Mouse (Mus musculus): ENCODE measurements at regions not wholly inside any gene's neighbourhood (a gene's known extent, or its start where the extent isn't known, plus 50 kb on each side); places are given as distances from the start of the nearest gene placed in this dataset.

- no peak for ATAC-seq
- Histone ChIP-seq H3K9ac (ENCODE audit: low read depth, low read length) (no peak overlapping the region), H3K9me3 (ENCODE audit: control insufficient read depth, low read length) (no peaks in the 10 kb centered on the region), H3K4me3 (ENCODE audit: low read length) (no peak overlapping the region), H3K27me3 (replicated peaks; ENCODE audit: control insufficient read depth, insufficient read depth, low read length) (no peaks in the 10 kb centered on the region), H3K4me1 (ENCODE audit: control insufficient read depth, insufficient read depth, low read depth, low read length) (no peaks in the 10 kb centered on the region), H3K27ac (ENCODE audit: low read depth, low read length) (no peak overlapping the region), H3K36me3 (ENCODE audit: control insufficient read depth, insufficient read depth, low read length) (no peaks in the 10 kb centered on the region), H3K4me2 (ENCODE audit: low read length) (no peak overlapping the region)
- WGBS, result 80% methylated on average over 2 of the region's 2 CpGs
Observed at GRCm38 (mm10) chr8:113250264-113250663, 385.1 kb upstream of the Mon1b start.

- no peaks in the 10 kb centered on the region for H3K36me3 ChIP-seq (ENCODE audit: control insufficient read depth, insufficient read depth, low read length)
- H3K4me2 ChIP-seq (ENCODE audit: low read length), result no peak overlapping the region
- H3K9me3 ChIP-seq (ENCODE audit: control insufficient read depth, low read length), result no peaks in the 10 kb centered on the region
- no peak overlapping the region for H3K4me3 ChIP-seq (ENCODE audit: low read length)
- H3K27ac ChIP-seq (ENCODE audit: low read depth, low read length), result no peak overlapping the region
- no peaks in the 10 kb centered on the region for H3K27me3 ChIP-seq (replicated peaks; ENCODE audit: control insufficient read depth, insufficient read depth, low read length)
- no peak overlapping the region for H3K9ac ChIP-seq (ENCODE audit: low read depth, low read length)
- ATAC-seq, result no peak
- H3K4me1 ChIP-seq (ENCODE audit: control insufficient read depth, insufficient read depth, low read depth, low read length), result no peaks in the 10 kb centered on the region
- 64% methylated on average over 5 of the region's 5 CpGs for WGBS
Observed at GRCm38 (mm10) chr8:113254076-113254475, 381.3 kb upstream of the Mon1b start.

GRCm38 (mm10) chr8:113259477-113259876, 375.9 kb upstream of the Mon1b start:
- no peaks in the 10 kb centered on the region for H3K4me1 ChIP-seq (ENCODE audit: control insufficient read depth, insufficient read depth, low read depth, low read length)
- H3K4me3 ChIP-seq (ENCODE audit: low read length), result no peak overlapping the region
- WGBS, result 96% methylated on average over 1 of the region's 1 CpGs
- H3K27me3 ChIP-seq (replicated peaks; ENCODE audit: control insufficient read depth, insufficient read depth, low read length), result no peaks in the 10 kb centered on the region
- no peak overlapping the region for H3K4me2 ChIP-seq (ENCODE audit: low read length)
- no peaks in the 10 kb centered on the region for H3K9me3 ChIP-seq (ENCODE audit: control insufficient read depth, low read length)
- H3K36me3 ChIP-seq (ENCODE audit: control insufficient read depth, insufficient read depth, low read length), result no peaks in the 10 kb centered on the region
- no peak overlapping the region for H3K9ac ChIP-seq (ENCODE audit: low read depth, low read length)
- ATAC-seq, result no peak
- no peak overlapping the region for H3K27ac ChIP-seq (ENCODE audit: low read depth, low read length)

- ATAC-seq, result no peak
- Histone ChIP-seq H3K27ac (ENCODE audit: low read depth, low read length) (no peak overlapping the region), H3K27me3 (replicated peaks; ENCODE audit: control insufficient read depth, insufficient read depth, low read length) (no peaks in the 10 kb centered on the region), H3K9ac (ENCODE audit: low read depth, low read length) (no peak overlapping the region), H3K4me3 (ENCODE audit: low read length) (no peak overlapping the region), H3K36me3 (ENCODE audit: control insufficient read depth, insufficient read depth, low read length) (no peaks in the 10 kb centered on the region), H3K9me3 (ENCODE audit: control insufficient read depth, low read length) (no peaks in the 10 kb centered on the region), H3K4me1 (ENCODE audit: control insufficient read depth, insufficient read depth, low read depth, low read length) (no peaks in the 10 kb centered on the region), H3K4me2 (ENCODE audit: low read length) (no peak overlapping the region)
- 78% methylated on average over 3 of the region's 3 CpGs for WGBS
Observed at GRCm38 (mm10) chr8:113263296-113263695, 372.1 kb upstream of the Mon1b start.

GRCm38 (mm10) chr8:113271262-113271661, 364.1 kb upstream of the Mon1b start:
- H3K4me2 ChIP-seq (ENCODE audit: low read length), result no peak overlapping the region
- H3K4me3 ChIP-seq (ENCODE audit: low read length), result no peak overlapping the region
- H3K4me1 ChIP-seq (ENCODE audit: control insufficient read depth, insufficient read depth, low read depth, low read length), result no peaks in the 10 kb centered on the region
- no peak for ATAC-seq
- no peak overlapping the region for H3K27ac ChIP-seq (ENCODE audit: low read depth, low read length)
- no peak overlapping the region for H3K9ac ChIP-seq (ENCODE audit: low read depth, low read length)
- no peaks in the 10 kb centered on the region for H3K27me3 ChIP-seq (replicated peaks; ENCODE audit: control insufficient read depth, insufficient read depth, low read length)
- no peaks in the 10 kb centered on the region for H3K36me3 ChIP-seq (ENCODE audit: control insufficient read depth, insufficient read depth, low read length)
- WGBS, result 90% methylated on average over 4 of the region's 4 CpGs
- no peaks in the 10 kb centered on the region for H3K9me3 ChIP-seq (ENCODE audit: control insufficient read depth, low read length)

- no peaks in the 10 kb centered on the region for H3K4me1 ChIP-seq (ENCODE audit: control insufficient read depth, insufficient read depth, low read depth, low read length)
- H3K4me3 ChIP-seq (ENCODE audit: low read length), result no peak overlapping the region
- H3K9me3 ChIP-seq (ENCODE audit: control insufficient read depth, low read length), result no peaks in the 10 kb centered on the region
- H3K27me3 ChIP-seq (replicated peaks; ENCODE audit: control insufficient read depth, insufficient read depth, low read length), result no peaks in the 10 kb centered on the region
- H3K36me3 ChIP-seq (ENCODE audit: control insufficient read depth, insufficient read depth, low read length), result no peaks in the 10 kb centered on the region
- H3K4me2 ChIP-seq (ENCODE audit: low read length), result no peak overlapping the region
- H3K9ac ChIP-seq (ENCODE audit: low read depth, low read length), result no peak overlapping the region
- WGBS, result 66% methylated on average over 4 of the region's 4 CpGs
- no peak for ATAC-seq
- H3K27ac ChIP-seq (ENCODE audit: low read depth, low read length), result no peak overlapping the region
Observed at GRCm38 (mm10) chr8:113300273-113300843, 335.0 kb upstream of the Mon1b start.

- H3K9me3 ChIP-seq (ENCODE audit: control insufficient read depth, low read length), result no peaks in the 10 kb centered on the region
- WGBS, result 63% methylated on average over 8 of the region's 8 CpGs
- no peak overlapping the region for H3K4me3 ChIP-seq (ENCODE audit: low read length)
- no peaks in the 10 kb centered on the region for H3K27me3 ChIP-seq (replicated peaks; ENCODE audit: control insufficient read depth, insufficient read depth, low read length)
- no peak for ATAC-seq
- H3K4me2 ChIP-seq (ENCODE audit: low read length), result no peak overlapping the region
- no peaks in the 10 kb centered on the region for H3K36me3 ChIP-seq (ENCODE audit: control insufficient read depth, insufficient read depth, low read length)
- H3K4me1 ChIP-seq (ENCODE audit: control insufficient read depth, insufficient read depth, low read depth, low read length), result no peaks in the 10 kb centered on the region
- no peak overlapping the region for H3K9ac ChIP-seq (ENCODE audit: low read depth, low read length)
- H3K27ac ChIP-seq (ENCODE audit: low read depth, low read length), result no peak overlapping the region
Observed at GRCm38 (mm10) chr8:113303426-113303825, 332.0 kb upstream of the Mon1b start.

- ATAC-seq, result 0 out of 2 replicates have a peak, but pooled peaks have one; percentile 54
- Histone ChIP-seq H3K4me3 (ENCODE audit: low read length) (no peak overlapping the region), H3K9ac (ENCODE audit: low read depth, low read length) (no peak overlapping the region), H3K4me1 (ENCODE audit: control insufficient read depth, insufficient read depth, low read depth, low read length) (no peaks in the 10 kb centered on the region), H3K4me2 (ENCODE audit: low read length) (no peak overlapping the region), H3K9me3 (ENCODE audit: control insufficient read depth, low read length) (no peaks in the 10 kb centered on the region), H3K27me3 (replicated peaks; ENCODE audit: control insufficient read depth, insufficient read depth, low read length) (no peaks in the 10 kb centered on the region), H3K27ac (ENCODE audit: low read depth, low read length) (no peak overlapping the region), H3K36me3 (ENCODE audit: control insufficient read depth, insufficient read depth, low read length) (no peaks in the 10 kb centered on the region)
- 28% methylated on average over 3 of the region's 3 CpGs for WGBS
Observed at GRCm38 (mm10) chr8:113317169-113317568, 318.2 kb upstream of the Mon1b start.

GRCm38 (mm10) chr8:113331576-113331975, 303.8 kb upstream of the Mon1b start:
- Histone ChIP-seq H3K27ac (ENCODE audit: low read depth, low read length) (no peak overlapping the region), H3K4me1 (ENCODE audit: control insufficient read depth, insufficient read depth, low read depth, low read length) (no peaks in the 10 kb centered on the region), H3K9ac (ENCODE audit: low read depth, low read length) (no peak overlapping the region), H3K27me3 (replicated peaks; ENCODE audit: control insufficient read depth, insufficient read depth, low read length) (no peaks in the 10 kb centered on the region), H3K4me2 (ENCODE audit: low read length) (no peak overlapping the region), H3K9me3 (ENCODE audit: control insufficient read depth, low read length) (no peaks in the 10 kb centered on the region), H3K36me3 (ENCODE audit: control insufficient read depth, insufficient read depth, low read length) (no peaks in the 10 kb centered on the region), H3K4me3 (ENCODE audit: low read length) (no peak overlapping the region)
- 44% methylated on average over 6 of the region's 6 CpGs for WGBS
- ATAC-seq, result no peak

GRCm38 (mm10) chr8:113341306-113341705, 294.1 kb upstream of the Mon1b start:
- ATAC-seq, result no peak
- no peaks in the 10 kb centered on the region for H3K36me3 ChIP-seq (ENCODE audit: control insufficient read depth, insufficient read depth, low read length)
- H3K27ac ChIP-seq (ENCODE audit: low read depth, low read length), result no peak overlapping the region
- H3K9me3 ChIP-seq (ENCODE audit: control insufficient read depth, low read length), result no peaks in the 10 kb centered on the region
- H3K27me3 ChIP-seq (replicated peaks; ENCODE audit: control insufficient read depth, insufficient read depth, low read length), result no peaks in the 10 kb centered on the region
- no peak overlapping the region for H3K4me3 ChIP-seq (ENCODE audit: low read length)
- no peak overlapping the region for H3K4me2 ChIP-seq (ENCODE audit: low read length)
- H3K4me1 ChIP-seq (ENCODE audit: control insufficient read depth, insufficient read depth, low read depth, low read length), result no peaks in the 10 kb centered on the region
- WGBS, result 47% methylated on average over 10 of the region's 10 CpGs
- H3K9ac ChIP-seq (ENCODE audit: low read depth, low read length), result no peak overlapping the region

All from hindbrain, embryonic 16.5 days (tissue).